Mouse (Mus musculus) cerebellum, postnatal 4 days (tissue): Measurements from ENCODE around the gene Samhd1.

Experiments
- DNase-seq, 2 experiments: peaks; one replicate each; pipeline ENCODE4 v3.0.0; 2022; ENCODE audit warnings: low spot score in 2 of 2, mixed read lengths in 1 of 2

Samhd1 gene

DNA sequence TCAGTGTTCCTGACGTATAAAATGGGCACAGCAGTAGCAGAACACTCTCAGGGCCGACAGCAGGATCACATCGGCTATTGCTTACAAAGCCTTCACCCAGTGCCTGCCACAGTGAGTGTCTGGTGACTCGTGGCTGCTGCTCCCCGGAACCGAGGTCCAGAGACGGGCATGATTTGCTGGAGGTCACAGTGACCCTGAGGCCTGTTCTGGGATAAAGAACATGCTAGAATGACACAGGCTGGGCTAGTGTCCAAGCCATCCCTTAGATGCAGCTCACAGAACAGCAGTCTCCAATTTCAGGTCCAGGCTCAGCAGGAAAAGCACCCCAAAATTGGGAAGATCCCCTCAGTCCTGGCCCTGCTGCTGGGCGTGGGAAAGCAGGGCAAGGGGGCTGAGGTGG, 80.8 kb downstream of the Samhd1 start:
- DNase-seq: no peak

DNA sequence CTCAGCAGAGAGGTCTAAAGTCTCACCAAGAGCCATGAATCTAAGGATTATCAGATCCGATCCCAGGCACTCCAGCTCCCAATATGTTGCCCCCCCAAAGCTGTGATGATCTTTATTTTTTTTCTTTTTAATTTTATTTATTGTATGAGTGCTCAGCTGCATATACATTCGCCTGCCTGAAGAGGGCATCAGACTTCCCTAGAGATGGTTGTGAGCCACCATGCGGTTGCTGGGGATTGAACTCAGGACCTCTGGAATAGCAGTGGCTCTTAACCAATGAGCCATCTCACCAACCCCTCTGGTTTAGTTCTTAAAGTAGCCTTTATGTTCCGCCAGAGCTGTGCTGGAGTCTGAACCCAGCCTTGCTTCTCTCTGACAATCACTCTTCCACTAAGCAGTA, 81.3 kb downstream of the Samhd1 start:
- DNase-seq: no peak

DNA sequence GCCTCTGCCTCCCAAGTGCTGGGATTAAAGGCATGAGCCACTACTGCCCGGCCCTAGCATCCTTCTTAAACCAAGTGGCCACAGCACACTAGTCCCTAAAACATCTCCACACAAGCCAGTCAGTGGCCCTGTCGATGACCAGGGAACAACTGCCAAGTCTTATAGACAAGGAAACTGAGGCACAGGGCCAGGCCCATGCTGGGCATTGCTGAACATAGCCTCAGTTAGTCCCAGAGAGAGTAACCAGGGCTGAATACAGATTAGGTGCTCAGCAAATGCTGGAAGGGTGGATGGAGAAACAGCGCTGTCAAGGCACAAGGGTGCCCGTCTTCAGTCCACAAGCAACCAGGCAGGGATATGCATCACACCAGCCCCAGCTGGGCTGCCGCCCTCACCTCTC, 81.9 kb downstream of the Samhd1 start:
- DNase-seq: no peak

- no peak for DNase-seq
Observed at GRCm38 (mm10) chr2:157052448-157052847, 82.6 kb downstream of the Samhd1 start.

DNA sequence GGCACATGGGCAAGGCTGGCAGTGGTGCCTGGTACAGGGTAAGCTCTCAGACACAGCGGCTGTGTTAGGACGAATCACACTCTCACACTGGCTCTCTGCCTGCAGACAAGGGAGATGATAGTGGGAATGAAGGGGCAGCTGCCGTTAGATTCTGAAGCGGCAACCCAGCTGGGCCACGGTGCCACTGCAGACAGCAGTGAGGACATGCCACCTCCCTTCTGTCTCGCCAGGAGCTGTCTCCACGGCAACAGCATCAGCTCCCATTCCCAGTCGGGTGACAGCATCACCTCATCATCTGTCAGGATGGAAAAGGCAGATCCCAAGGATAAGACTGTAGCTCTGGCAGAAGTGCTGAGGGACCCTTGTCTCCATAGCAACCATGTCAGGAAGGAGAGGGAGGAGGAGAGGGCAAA, 85.2 kb downstream of the Samhd1 start:
- DNase-seq: peak in 1 of 2 experiments; percentile 71

- no peak for DNase-seq
Observed at GRCm38 (mm10) chr2:157048395-157049181, 86.5 kb downstream of the Samhd1 start.
